Mouse (Mus musculus) forebrain, embryonic 13.5 days (tissue): ENCODE results near the gene Nacc2. TPM values are rescaled to one million over a fixed set of nuclear protein-coding genes. Genes with fewer than 3 reads are reported as not detected.
A peak's percentile ranks its signal among the peaks of the same experiment; 100 is the strongest.

Experiments used
- ATAC-seq: fragments of 200-750 bp; cut with Nextera tagmentation; 2 replicates; pipeline ENCODE4 v1.8.0; 2017
- H3K27ac ChIP-seq: fragments of 300-500 bp; sonication (generic); 2 replicates; pipeline ENCODE4 v1.5.1; 2015; ENCODE audit warnings: inconsistent platforms, mild to moderate bottlenecking, moderate library complexity
- H3K27me3 ChIP-seq: fragments of 300-500 bp; sonication (generic); 2 replicates; pipeline ENCODE4 v1.6.1; 2015; ENCODE audit warnings: mild to moderate bottlenecking, inconsistent platforms
- H3K36me3 ChIP-seq: fragments of 300-500 bp; sonication (generic); 2 replicates; pipeline ENCODE4 v1.6.1; 2015; ENCODE audit warnings: mild to moderate bottlenecking, inconsistent platforms; ENCODE audit not compliant: poor library complexity, severe bottlenecking
- H3K4me1 ChIP-seq: fragments of 300-500 bp; sonication (generic); 2 replicates; pipeline ENCODE4 v1.6.1; 2015; ENCODE audit warnings: inconsistent platforms
- H3K4me2 ChIP-seq: fragments of 300-500 bp; sonication (generic); 2 replicates; pipeline ENCODE4 v1.6.1; 2015; ENCODE audit warnings: inconsistent platforms, mild to moderate bottlenecking, moderate library complexity
- H3K4me3 ChIP-seq: fragments of 300-500 bp; sonication (generic); 2 replicates; pipeline ENCODE4 v1.5.1; 2015; ENCODE audit warnings: mild to moderate bottlenecking, inconsistent platforms
- H3K9ac ChIP-seq: fragments of 300-500 bp; sonication (generic); 2 replicates; pipeline ENCODE4 v1.6.1; 2015; ENCODE audit warnings: mild to moderate bottlenecking, inconsistent platforms
- H3K9me3 ChIP-seq: fragments of 300-500 bp; sonication (generic); replicated peaks from 2 replicates; pipeline ENCODE4 v1.6.1; 2016; ENCODE audit warnings: inconsistent platforms
- WGBS: fragments of 180-500 bp; shearing (Covaris S2); methylation state at CpG from one replicate; pipeline ENCODE4 v1.1.7; 2015; 5-methylcytosine and 5-hydroxymethylcytosine counted together
- polyA plus RNA-seq: library from polyadenylated mRNA; unstranded; fragments of >200 nt; fragmentation: Nextera tagmentation; extraction: Ambion mirVana; gene quantifications from 2 replicates; pipeline ENCODE4 v1.2.1, GENCODE M21; 2015

Gene Nacc2
- polyA plus RNA-seq, 1 experiment from 2014 or later, result 9.4 TPM

DNA sequence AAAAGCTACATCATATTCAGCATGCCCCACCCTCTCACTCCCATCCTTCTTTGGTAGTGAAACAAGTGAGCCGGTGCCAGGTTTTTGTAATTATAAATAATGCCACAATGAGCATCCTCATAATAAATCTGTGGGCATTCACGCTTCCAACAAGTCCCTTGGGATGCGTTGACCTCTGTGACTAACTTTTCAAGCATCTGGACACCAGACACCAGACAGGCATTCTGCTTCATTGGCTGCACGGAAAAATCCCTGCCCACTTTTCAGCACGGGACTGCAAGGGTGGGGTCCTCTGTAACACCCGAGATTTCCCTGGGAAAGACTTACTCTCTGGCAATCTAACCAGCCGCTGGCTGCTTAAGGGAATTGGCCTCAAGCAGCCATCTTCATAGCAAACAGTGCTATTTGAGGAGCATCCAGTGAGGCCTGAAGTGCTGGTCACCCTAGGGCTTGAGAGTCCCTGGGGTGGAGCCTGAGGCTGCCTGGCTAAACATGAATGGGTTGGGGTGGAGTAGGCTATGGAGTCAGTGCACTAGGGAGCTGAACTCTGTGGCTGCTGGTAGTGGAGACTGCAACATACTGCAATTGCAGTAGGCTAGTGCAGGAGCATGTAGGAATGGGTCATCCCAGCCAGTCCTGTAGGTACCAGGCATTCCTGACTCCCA is 24.8 kb upstream of the Nacc2 start:
- Histone ChIP-seq H3K27ac (no peak overlapping the region), H3K4me1 (0 out of 2 replicates have a peak, but pooled peaks cover 3% of the 10 kb centered on the region), H3K9me3 (no peaks in the 10 kb centered on the region), H3K4me2 (no peak overlapping the region), H3K4me3 (no peak overlapping the region), H3K27me3 (no peaks in the 10 kb centered on the region), H3K9ac (no peak overlapping the region), H3K36me3 (no peaks in the 10 kb centered on the region)
- 75% methylated on average over 7 of the region's 7 CpGs for WGBS
- no peak for ATAC-seq

DNA sequence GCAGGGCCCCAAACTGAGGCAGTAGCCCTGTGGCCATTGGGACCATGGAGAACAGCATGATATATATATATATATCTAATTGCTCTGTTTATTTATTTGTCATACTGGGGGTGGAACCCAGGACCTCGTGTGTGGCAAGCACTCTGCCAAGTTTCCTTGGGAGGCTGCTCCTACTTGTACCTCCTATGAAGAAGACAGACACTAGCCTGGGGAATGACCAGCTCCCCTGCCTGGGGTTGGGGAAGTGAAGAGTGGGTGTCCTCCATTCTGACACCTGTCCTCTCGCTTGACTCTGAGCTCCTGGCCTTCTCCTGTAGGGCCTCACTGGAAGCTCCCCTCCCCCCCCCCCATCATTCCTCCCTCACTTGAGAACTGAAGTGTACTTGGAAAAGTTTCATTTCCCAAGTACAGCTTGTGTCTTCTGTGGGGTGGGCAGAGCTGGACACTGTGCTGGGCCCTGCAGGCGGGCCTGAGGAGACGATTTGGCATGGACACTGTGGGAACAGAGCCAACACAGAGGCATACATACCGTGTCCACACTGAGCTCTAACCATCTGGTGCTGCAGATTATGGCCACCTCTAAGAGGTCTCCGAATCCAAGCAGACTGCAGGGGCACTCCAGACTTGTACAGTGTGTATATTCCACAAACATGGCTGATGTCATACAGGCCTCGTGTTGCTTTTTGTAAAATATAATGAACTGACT is 23.5 kb upstream of the Nacc2 start:
- Histone ChIP-seq H3K4me3 (no peak overlapping the region), H3K27me3 (no peaks in the 10 kb centered on the region), H3K9me3 (no peaks in the 10 kb centered on the region), H3K27ac (no peak overlapping the region), H3K4me2 (no peak overlapping the region), H3K4me1 (0 out of 2 replicates have a peak, but pooled peaks cover 3% of the 10 kb centered on the region), H3K36me3 (no peaks in the 10 kb centered on the region), H3K9ac (peak overlapping the region; percentile 26; the same call in 1 of the 2 replicates)
- 60% methylated on average over 7 of the region's 7 CpGs for WGBS
- no peak for ATAC-seq

- Histone ChIP-seq H3K27me3 (no peaks in the 10 kb centered on the region), H3K4me1 (peaks cover 9% of the 10 kb centered on the region), H3K4me3 (no peak overlapping the region), H3K27ac (no peak overlapping the region), H3K36me3 (no peaks in the 10 kb centered on the region), H3K4me2 (no peak overlapping the region), H3K9me3 (no peaks in the 10 kb centered on the region), H3K9ac (no peak overlapping the region)
- 83% methylated on average over 4 of the region's 4 CpGs for WGBS
- ATAC-seq, result no peak
Observed at GRCm38 (mm10) chr2:26145113-26145512, 22.1 kb upstream of the Nacc2 start.

- Histone ChIP-seq H3K4me3 (no peak overlapping the region), H3K27ac (no peak overlapping the region), H3K27me3 (no peaks in the 10 kb centered on the region), H3K9ac (no peak overlapping the region), H3K4me1 (peaks cover 12% of the 10 kb centered on the region), H3K36me3 (no peaks in the 10 kb centered on the region), H3K4me2 (no peak overlapping the region), H3K9me3 (no peaks in the 10 kb centered on the region)
- 81% methylated on average over 4 of the region's 4 CpGs for WGBS
- no peak for ATAC-seq
Observed at GRCm38 (mm10) chr2:26144331-26144730, 21.3 kb upstream of the Nacc2 start.

GRCm38 (mm10) chr2:26143556-26143955 is 20.5 kb upstream of the Nacc2 start:
- Histone ChIP-seq H3K27me3 (no peaks in the 10 kb centered on the region), H3K4me3 (no peak overlapping the region), H3K4me1 (peaks cover 19% of the 10 kb centered on the region), H3K36me3 (0 out of 2 replicates have a peak, but pooled peaks cover 1% of the 10 kb centered on the region), H3K9me3 (no peaks in the 10 kb centered on the region), H3K4me2 (no peak overlapping the region), H3K27ac (no peak overlapping the region), H3K9ac (peak overlapping the region; percentile 27; the same call in 1 of the 2 replicates)
- WGBS, result 81% methylated on average over 2 of the region's 2 CpGs
- ATAC-seq, result no peak

- H3K36me3 ChIP-seq, result peaks cover 5% of the 10 kb centered on the region; the same call in 1 of the 2 replicates
- 88% methylated on average over 3 of the region's 3 CpGs for WGBS
- no peaks in the 10 kb centered on the region for H3K9me3 ChIP-seq
- H3K4me2 ChIP-seq, result no peak overlapping the region
- no peak overlapping the region for H3K9ac ChIP-seq
- ATAC-seq, result no peak
- peaks cover 22% of the 10 kb centered on the region for H3K4me1 ChIP-seq
- no peak overlapping the region for H3K4me3 ChIP-seq
- H3K27ac ChIP-seq, result no peak overlapping the region
- no peaks in the 10 kb centered on the region for H3K27me3 ChIP-seq
Observed at GRCm38 (mm10) chr2:26142986-26143385, 20.0 kb upstream of the Nacc2 start.

- H3K36me3 ChIP-seq, result peaks cover 11% of the 10 kb centered on the region
- H3K4me2 ChIP-seq, result no peak overlapping the region
- H3K27ac ChIP-seq, result no peak overlapping the region
- no peak for ATAC-seq
- no peak overlapping the region for H3K4me3 ChIP-seq
- WGBS, result 67% methylated on average over 12 of the region's 12 CpGs
- no peak overlapping the region for H3K9ac ChIP-seq
- H3K4me1 ChIP-seq, result peaks cover 22% of the 10 kb centered on the region
- no peaks in the 10 kb centered on the region for H3K27me3 ChIP-seq
- no peaks in the 10 kb centered on the region for H3K9me3 ChIP-seq
Observed at GRCm38 (mm10) chr2:26141893-26142635, 19.0 kb upstream of the Nacc2 start.

DNA sequence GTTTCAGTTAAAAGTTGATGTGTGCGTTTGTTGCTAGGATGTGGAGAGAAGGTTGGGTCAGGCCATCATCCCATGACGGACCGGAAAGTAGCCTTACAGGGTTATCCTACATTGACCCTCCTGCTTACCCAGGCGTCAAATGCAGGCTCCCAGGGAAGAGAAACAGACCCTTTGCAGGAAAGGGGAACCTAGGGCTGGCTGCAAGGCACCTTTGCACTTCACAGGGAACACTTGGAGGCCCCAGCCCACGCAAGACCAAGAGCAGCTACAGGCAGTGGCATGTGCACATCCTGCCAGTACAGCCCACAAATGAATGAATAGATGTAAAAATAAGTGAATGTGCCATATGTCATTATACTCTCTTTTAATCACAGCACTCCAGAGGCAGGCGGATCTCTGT is 17.9 kb upstream of the Nacc2 start:
- Histone ChIP-seq H3K4me1 (peaks cover 19% of the 10 kb centered on the region), H3K27ac (peak overlapping the region; percentile 65), H3K9ac (peak overlapping the region; percentile 79), H3K9me3 (no peaks in the 10 kb centered on the region), H3K4me2 (peak overlapping the region; percentile 92), H3K4me3 (peak overlapping the region; percentile 60), H3K27me3 (no peaks in the 10 kb centered on the region), H3K36me3 (peaks cover 15% of the 10 kb centered on the region)
- no peak; the same call in 1 of the 2 replicates for ATAC-seq
- 17% methylated on average over 6 of the region's 6 CpGs for WGBS

GRCm38 (mm10) chr2:26140292-26140819 is 17.3 kb upstream of the Nacc2 start:
- WGBS, result under 1% methylated on average over 60 of the region's 60 CpGs
- peak; percentile 90 for ATAC-seq
- peaks cover 19% of the 10 kb centered on the region for H3K4me1 ChIP-seq

DNA sequence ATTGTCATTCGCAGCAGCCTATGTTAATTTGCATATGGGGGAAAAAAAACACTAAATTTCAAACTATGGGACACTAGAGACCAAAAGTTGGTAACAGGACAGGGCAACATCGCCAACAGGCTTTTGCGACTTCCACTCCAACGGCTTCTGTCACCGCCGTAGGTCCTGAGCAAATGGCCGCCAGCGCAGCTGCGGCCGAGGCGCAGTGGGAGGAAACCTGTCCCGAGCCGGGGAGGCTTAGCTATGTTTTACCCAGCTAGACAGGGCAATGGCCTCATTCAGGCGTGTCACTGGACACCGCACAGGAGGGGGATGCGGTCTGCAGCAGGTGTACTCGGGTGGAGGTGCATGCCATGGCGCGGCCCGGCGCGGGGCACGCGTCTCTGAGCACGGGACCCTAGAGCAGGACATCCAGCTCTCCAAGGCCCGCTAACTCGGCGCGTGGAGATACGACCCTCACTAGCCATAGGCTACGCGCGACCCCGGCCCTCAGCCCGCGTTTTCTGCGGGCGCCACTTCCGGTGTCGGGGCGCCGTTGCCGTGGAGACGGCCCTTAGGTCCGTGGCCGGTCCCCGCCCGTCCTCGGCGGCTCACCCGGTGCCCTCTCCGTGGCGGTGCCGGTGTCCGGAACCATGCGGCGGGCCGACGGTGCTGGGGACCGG is 16.7 kb upstream of the Nacc2 start:
- Histone ChIP-seq H3K27ac (peak overlapping the region; percentile 92), H3K36me3 (peaks cover 15% of the 10 kb centered on the region), H3K4me1 (peaks cover 19% of the 10 kb centered on the region), H3K4me2 (peak overlapping the region; percentile 92), H3K9me3 (no peaks in the 10 kb centered on the region), H3K4me3 (peak overlapping the region; percentile 60), H3K27me3 (no peaks in the 10 kb centered on the region), H3K9ac (peak overlapping the region; percentile 79)
- WGBS, result under 1% methylated on average over 55 of the region's 60 CpGs
- peak; percentile 74; the same call in 1 of the 2 replicates for ATAC-seq

More at GRCm38 (mm10) chr2:26140292-26140819, 17.3 kb upstream of the Nacc2 start:
- H3K27me3 ChIP-seq, result no peaks in the 10 kb centered on the region
- no peaks in the 10 kb centered on the region for H3K9me3 ChIP-seq
- peak overlapping the region; percentile 92 for H3K27ac ChIP-seq
- H3K4me2 ChIP-seq, result peak overlapping the region; percentile 92
- H3K4me3 ChIP-seq, result peak overlapping the region; percentile 60
- H3K36me3 ChIP-seq, result peaks cover 15% of the 10 kb centered on the region
- H3K9ac ChIP-seq, result peak overlapping the region; percentile 79

- Histone ChIP-seq H3K4me3 (peak overlapping the region; percentile 60), H3K36me3 (peaks cover 15% of the 10 kb centered on the region), H3K4me1 (peaks cover 19% of the 10 kb centered on the region), H3K27me3 (no peaks in the 10 kb centered on the region), H3K27ac (peak overlapping the region; percentile 92; the same call in 1 of the 2 replicates), H3K9ac (peak overlapping the region; percentile 79), H3K9me3 (no peaks in the 10 kb centered on the region), H3K4me2 (peak overlapping the region; percentile 92)
- ATAC-seq, result no peak
- WGBS, result 46% methylated on average over 7 of the region's 7 CpGs
Observed at GRCm38 (mm10) chr2:26139034-26139544, 16.1 kb upstream of the Nacc2 start.
